13 mouse cellular contexts compared by ENCODE assay signal in genomic region chr13:16290784-16291183, GRCm38 (mm10).
DNase-seq lines count a peak whose midpoint lies in the region; ATAC-seq lines count a peak whose summit lies in the region.
"Had no signal": no experiment of that assay in that cellular context is flagged by ENCODE, and none has a peak within 500 bp of the region (broad histone marks: within the 10 kb centered on the region; RNA-seq: fewer than 3 reads in every experiment).

No protein-coding gene starts in this region.

- H3K36me3 ChIP-seq in midbrain, embryonic 14.5 days (ENCODE audit: control insufficient read depth, insufficient read depth, low read length) = no peaks in the 10 kb centered on the region
- no peaks in the 10 kb centered on the region for H3K36me3 ChIP-seq in midbrain, embryonic 13.5 days
- H3K36me3 ChIP-seq: limb, embryonic 13.5 days had no signal

- H3K9ac ChIP-seq in midbrain, embryonic 14.5 days (replicated peaks; ENCODE audit: low read length) = no peak overlapping the region
- no peak overlapping the region for H3K9ac ChIP-seq in midbrain, embryonic 13.5 days (replicated peaks)
- H3K9ac ChIP-seq: limb, embryonic 13.5 days had no signal

- H3K27ac ChIP-seq in midbrain, embryonic 14.5 days (replicated peaks; ENCODE audit: low read depth, low read length) = no peak overlapping the region
- H3K27ac ChIP-seq in midbrain, embryonic 13.5 days = no peak overlapping the region
- H3K27ac ChIP-seq: kidney, postnatal 0 days; limb, embryonic 13.5 days; stomach, postnatal 0 days had no signal

- no peaks in the 10 kb centered on the region for H3K4me1 ChIP-seq in midbrain, embryonic 14.5 days (ENCODE audit: control insufficient read depth, insufficient read depth, low read length)
- no peaks in the 10 kb centered on the region for H3K4me1 ChIP-seq in midbrain, embryonic 13.5 days (replicated peaks)
- H3K4me1 ChIP-seq: limb, embryonic 13.5 days had no signal

- no peaks in the 10 kb centered on the region for H3K9me3 ChIP-seq in midbrain, embryonic 14.5 days (ENCODE audit: control insufficient read depth, low read length)
- H3K9me3 ChIP-seq in midbrain, embryonic 13.5 days = no peaks in the 10 kb centered on the region
- H3K9me3 ChIP-seq: limb, embryonic 13.5 days had no signal

- no peak for DNase-seq in frontal cortex, postnatal 14 days (ENCODE audit: low spot score in 2 of 2)
- DNase-seq in midbrain, embryonic 14.5 days = peak; percentile 53
- DNase-seq in adrenal gland, postnatal 36 days = peak; percentile 36 to 60
- peak; percentile 25 for DNase-seq in layer of hippocampus, adult 9-11 months
- no peak for DNase-seq in urinary bladder, postnatal 4 days (ENCODE audit: low spot score in 2 of 2)
- DNase-seq in heart, postnatal 36 days = no peak
- DNase-seq: lung, postnatal 14 days had no signal

- no peaks in the 10 kb centered on the region for H3K27me3 ChIP-seq in midbrain, embryonic 14.5 days (ENCODE audit: control insufficient read depth, insufficient read depth, low read length)
- no peaks in the 10 kb centered on the region for H3K27me3 ChIP-seq in midbrain, embryonic 13.5 days
- H3K27me3 ChIP-seq: limb, embryonic 13.5 days had no signal

- ATAC-seq in frontal cortex, adult (ENCODE audit: low TSS enrichment) = peak; percentile 57
- no peak for ATAC-seq in midbrain, embryonic 14.5 days (ENCODE audit: low FRiP score, low TSS enrichment)
- no peak for ATAC-seq in midbrain, embryonic 13.5 days
- ATAC-seq: CD4-positive, CD25-positive, alpha-beta regulatory T cell, adult 4 months had no signal

- H3K4me2 ChIP-seq in midbrain, embryonic 14.5 days (ENCODE audit: low read length) = no peak overlapping the region
- no peak overlapping the region for H3K4me2 ChIP-seq in midbrain, embryonic 13.5 days (replicated peaks)
- H3K4me2 ChIP-seq: limb, embryonic 13.5 days had no signal

- no peak overlapping the region for H3K4me3 ChIP-seq in midbrain, embryonic 14.5 days (replicated peaks; ENCODE audit: low read depth, low read length)
- H3K4me3 ChIP-seq in midbrain, embryonic 13.5 days (replicated peaks) = no peak overlapping the region
- H3K4me3 ChIP-seq: limb, embryonic 13.5 days had no signal

- intact Hi-C loops in heart, postnatal 36 days (cut with DNase I) = no loop called here

- WGBS in midbrain, embryonic 14.5 days = 77% methylated on average over 2 of the region's 2 CpGs
- WGBS in midbrain, embryonic 13.5 days = 86% methylated on average over 2 of the region's 2 CpGs

Comparison
In these comparisons a context has a peak if more than half of its experiments do, and no peak if none do; other contexts are left out.
1. DNase-seq: peak in midbrain, embryonic 14.5 days (single experiment), adrenal gland, postnatal 36 days (2 of 2) and layer of hippocampus, adult 9-11 months (single experiment); none in frontal cortex, postnatal 14 days (0 of 2), urinary bladder, postnatal 4 days (0 of 2) and heart, postnatal 36 days (0 of 2).